Mouse (Mus musculus) left cerebral cortex, adult 11 months (tissue): Measurements from ENCODE around the gene Pcnp.
"Not testable (repeated sequence)": the region's sequence is repeated elsewhere in the genome, so short reads cannot be mapped to it uniquely, and the experiment has no call there.

ENCODE experiments used
- DNase-seq: peaks from one replicate; pipeline ENCODE4 v3.0.0; 2022; ENCODE audit warnings: low spot score

The Pcnp gene

GRCm38 (mm10) chr16:56029661-56030082 lies at the start of gene Pcnp:
Pcnp (minus strand) TSS chr16:56029739.
- peak; percentile 95 for DNase-seq

DNA sequence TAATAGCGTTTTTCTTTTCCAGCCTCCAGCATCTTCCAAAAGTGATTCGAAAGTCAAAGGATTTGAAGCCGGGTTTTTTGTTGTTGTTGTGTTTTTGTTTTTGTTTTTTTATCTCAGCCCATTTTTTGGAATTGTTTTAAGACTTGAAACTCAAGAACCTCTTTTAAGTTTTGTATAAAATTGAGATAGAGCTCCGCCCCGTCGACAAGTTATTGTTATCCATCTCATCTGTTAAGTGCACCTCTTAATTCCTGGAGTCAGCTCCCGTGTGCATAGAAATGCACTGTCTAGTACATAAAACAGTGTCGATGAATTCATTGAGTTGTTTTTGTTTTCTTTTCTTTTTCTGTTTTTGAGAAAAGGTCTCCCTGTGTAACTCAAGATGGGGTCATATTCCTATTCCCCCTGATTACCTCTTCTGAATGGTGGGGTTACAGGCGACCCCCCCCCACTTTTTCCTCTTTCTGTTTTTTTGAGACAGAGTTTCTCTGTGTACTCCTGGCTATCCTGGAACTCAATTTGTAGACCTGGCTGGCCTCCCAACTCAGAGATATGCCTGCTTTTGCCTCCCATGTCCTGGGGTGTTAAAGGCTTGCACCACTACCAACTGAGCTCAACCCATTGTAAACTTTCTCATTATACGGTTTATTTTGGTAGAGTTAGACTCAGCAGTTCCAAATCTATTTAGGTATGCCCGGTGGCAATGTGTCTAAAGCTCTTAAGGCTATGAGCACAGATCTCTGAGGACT lies 46.8 kb upstream of the Pcnp start:
- no peak for DNase-seq

GRCm38 (mm10) chr16:56075222-56076111 lies 45.9 kb upstream of the Pcnp start:
- DNase-seq = peak; percentile 73

DNA sequence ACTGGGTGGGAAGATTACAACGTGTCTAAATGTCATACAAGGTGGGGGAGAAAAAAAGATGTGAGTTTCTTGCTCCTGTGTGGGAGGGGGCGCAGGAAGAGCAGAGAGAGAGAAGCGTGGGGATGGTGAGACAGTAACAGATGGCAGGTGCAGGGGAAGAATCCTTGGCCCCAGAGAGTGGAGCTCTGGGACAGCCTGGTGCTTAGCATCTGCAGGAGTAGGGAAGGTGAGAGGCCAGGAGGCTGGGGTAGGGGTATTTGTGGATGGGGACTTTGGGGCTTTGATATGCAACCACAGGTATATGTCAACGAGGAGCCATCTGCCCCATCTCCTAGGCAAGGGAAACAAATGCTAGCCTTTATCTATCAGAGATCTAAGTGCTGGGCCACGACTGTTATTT lies 45.0 kb upstream of the Pcnp start:
- no peak for DNase-seq

DNA sequence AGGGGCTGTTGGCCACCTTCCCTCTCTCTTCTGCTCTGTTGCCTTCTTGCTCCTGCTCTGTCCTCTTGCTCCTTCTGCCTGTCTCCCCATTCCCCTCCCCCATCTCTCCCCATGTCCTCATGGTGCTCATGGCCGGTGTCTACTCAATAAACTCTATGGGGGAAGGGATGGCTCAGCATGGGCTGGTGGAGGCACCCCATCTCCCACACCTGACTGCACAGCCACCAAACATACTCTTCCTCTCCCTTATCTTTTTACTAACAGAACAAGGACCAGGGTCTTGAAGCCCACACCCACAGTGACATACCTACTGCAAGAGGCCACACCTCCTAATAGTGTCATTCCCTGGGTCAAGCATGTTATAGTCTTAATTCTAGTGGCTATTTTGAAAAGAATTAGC lies 44.6 kb upstream of the Pcnp start:
- DNase-seq = no peak

GRCm38 (mm10) chr16:56073150-56073549 lies 43.6 kb upstream of the Pcnp start:
- DNase-seq = not testable (repeated sequence)

- no peak for DNase-seq
These were observed 43.0 kb upstream of the Pcnp start for GRCm38 (mm10) chr16:56072533-56072932.

DNA sequence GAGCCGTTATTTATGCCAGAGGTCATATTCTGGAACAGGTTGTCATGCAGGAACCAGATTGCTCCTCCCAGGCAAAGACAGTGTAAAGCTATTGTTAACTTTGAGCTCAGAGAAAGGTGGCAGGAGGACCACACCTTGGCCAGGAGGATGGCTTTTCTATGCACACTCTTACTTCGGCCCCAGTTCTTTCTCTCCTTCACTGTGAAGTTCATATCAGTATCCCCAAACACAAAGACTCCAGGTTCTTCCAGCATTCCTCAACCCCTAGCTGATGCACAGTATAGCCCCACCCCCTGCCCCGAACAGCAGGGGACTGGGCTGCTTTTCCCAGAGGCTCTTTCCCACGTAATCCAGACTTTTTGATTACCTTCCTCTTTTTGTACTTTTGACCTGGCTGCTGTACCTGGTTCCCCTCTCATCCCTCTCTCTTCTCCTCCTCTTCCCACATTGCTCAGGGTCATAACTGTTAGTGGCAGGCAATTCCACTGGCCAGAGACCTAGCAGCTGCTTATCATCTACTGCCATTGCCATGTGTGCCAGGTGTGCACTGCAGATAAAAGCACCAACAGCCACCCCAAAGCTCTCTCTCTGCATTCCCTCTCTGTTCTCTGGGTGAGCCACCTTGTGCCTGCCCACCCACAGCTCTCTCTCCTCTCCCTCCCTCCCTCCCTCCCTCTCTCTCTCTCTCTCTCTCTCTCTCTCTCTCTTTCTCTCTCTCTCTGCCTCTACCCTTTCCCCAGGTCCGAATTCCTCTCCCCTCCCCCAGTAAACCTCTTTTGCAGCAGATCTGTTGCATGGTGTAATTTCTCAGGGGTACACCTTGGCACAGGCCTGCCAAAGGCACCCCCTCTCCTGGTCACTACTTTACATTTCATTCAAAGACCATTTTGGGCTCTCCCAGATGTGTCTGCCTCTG lies 42.0 kb upstream of the Pcnp start:
- DNase-seq = no peak

- no peak for DNase-seq
These were observed 39.1 kb upstream of the Pcnp start for GRCm38 (mm10) chr16:56068523-56069070.

GRCm38 (mm10) chr16:56066113-56066512 lies 36.6 kb upstream of the Pcnp start:
- no peak for DNase-seq

- peak; percentile 69 for DNase-seq
These were observed 34.9 kb upstream of the Pcnp start for GRCm38 (mm10) chr16:56064334-56064990.

GRCm38 (mm10) chr16:56062981-56063380 lies 33.4 kb upstream of the Pcnp start:
- DNase-seq = no peak

DNA sequence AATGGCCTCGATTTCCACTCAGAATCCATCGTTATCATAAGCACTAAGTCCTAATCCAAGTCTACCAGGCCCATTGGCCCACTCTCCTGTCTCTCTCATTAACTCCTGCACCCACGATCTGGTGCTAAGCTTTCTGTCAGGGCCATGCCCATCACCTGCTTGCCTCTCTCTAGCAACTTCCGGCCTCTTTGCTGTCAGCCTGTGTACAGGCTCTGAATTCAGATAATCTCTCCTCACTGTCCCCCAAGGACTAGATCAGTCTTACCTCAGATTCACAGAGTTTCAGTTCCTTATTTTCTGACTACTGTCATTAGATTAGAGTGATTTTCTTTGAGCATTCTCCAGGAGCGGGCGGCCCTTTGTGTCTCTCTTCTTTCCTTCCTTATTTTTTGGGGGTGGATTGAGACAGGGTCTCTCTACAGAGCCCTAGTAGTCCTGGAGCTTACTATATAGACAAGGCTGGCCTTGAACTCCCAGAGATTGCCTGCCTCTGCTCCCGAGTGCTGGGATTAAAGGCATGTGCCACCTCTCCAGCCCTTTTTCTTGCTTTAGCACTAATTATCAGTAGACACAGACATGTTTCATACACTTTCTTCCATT lies 32.6 kb upstream of the Pcnp start:
- DNase-seq = no peak

DNA sequence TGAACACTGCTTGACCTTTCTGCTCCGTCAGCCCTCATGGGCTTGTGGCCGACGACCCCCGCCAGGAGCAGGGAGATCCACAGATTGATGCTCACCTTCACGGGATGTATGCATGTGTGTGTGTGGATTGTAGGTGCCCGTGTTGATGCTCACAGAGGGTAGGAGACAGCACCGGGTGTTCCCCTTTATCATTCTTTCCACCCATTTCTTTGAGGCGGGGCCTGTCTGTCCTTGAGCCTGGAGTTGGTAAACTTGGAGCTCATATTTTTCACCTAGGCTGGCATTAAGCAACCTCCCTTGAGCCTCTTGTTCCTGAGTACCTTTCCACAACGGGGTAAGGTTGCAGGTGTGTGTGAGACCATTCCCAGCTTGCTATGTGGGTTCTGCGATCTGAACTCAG lies 28.6 kb upstream of the Pcnp start:
- no peak for DNase-seq

DNA sequence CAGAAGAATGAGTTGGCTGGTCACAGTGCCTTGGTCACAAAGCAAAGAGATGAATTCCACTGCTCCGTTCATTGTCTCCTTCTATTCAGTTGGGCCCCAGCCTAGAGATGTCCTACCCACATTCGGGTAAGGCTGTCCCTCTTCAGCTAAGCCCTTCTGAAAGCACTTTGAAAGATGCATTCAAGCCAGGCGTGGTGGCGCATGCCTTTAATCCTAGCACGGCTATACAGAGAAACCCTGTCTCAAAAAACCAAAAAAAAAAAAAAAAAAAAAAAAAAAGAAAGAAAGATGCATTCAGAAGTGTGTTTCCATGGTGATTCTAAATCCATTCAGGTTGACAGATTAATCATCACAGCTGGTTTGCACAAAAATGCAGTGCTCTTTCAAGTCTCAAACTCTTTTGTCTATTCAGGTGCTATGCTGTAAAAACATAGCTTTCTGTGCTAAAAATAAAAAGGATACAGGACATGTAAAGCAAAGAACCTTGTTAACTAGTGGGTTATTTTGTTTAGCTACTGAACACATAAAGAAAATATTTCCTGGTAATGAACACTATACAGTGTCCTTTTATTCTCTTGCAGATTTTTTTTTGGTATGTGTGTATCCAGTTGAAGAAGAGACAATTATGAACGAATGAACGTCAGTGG lies 27.5 kb upstream of the Pcnp start:
- DNase-seq = no peak

DNA sequence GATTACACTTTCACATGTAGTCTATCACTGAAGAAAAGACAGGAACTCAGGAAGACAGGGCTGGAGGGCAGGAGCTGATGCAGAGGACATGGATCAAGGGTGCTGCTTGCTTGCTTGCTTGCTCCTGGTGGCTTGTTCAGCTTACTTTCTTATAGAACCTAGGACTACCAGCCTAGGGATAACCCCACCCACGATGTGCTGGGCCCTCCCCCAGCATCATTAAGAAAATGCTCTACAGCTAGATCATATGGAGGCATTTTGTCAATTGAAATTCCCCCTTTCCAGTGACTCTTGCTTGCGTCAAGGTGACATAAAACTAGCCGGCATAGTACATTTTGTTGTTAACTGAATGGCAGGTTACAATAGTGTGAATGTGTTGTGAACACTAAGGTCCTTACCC lies 26.4 kb upstream of the Pcnp start:
- DNase-seq = no peak

- DNase-seq = not testable (repeated sequence)
These were observed 18.5 kb upstream of the Pcnp start, which contains the start of gene Senp7 for GRCm38 (mm10) chr16:56048038-56048437. Senp7 (plus strand) TSS chr16:56048338.

DNA sequence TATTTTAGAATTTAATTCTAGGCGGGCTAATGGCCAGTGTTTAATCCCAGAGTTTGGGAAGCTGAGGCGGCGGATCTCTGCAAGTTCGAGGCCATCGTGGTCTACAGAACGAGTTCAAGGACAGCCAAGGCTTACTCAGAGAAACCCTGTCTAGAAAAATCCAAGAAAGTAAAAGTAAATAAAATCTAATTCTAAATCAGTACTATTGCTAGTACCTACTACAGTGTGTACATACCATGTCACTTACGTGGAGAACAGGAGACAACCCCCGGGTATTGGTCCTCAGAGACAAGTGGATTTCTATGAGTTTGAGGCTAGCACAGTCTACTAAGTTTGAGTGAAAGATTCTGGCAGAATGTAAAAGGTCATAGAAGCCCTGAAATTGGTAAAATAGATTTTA lies 8.6 kb upstream of the Pcnp start:
- DNase-seq = no peak

- DNase-seq = peak; percentile 82
These were observed 7.8 kb upstream of the Pcnp start, which contains the start of gene Trmt10c for GRCm38 (mm10) chr16:56037138-56038010. Trmt10c (minus strand) TSS chr16:56037819.
